Mouse (Mus musculus): ENCODE measurements at regions not wholly inside any gene's neighbourhood (a gene's known extent, or its start where the extent isn't known, plus 50 kb on each side); places are given as distances from the start of the nearest gene placed in this dataset.

DNA sequence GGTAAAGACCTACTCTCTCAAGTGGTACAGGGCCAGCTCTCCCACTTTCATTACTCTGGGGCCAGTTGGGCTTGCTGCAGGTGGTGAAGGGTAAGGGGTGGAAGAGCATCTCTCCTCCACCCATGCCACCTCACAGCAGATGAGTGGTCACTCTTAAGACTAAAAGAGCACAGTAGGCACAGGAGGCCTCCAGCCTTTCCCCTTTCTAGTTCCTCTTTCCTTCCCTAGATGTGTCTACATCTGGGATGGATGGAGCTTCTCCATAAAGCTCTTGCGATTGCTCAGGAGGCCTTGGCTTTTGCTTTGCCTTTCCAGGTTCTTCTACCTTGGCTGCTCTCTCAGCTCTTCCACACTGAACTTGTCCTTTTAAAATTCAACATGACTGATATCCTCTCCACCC is 151.5 kb downstream of the Mettl11b start:
- no peak overlapping the region for H3K27ac ChIP-seq (replicated peaks; ENCODE audit: low read depth, low read length)
- H3K4me3 ChIP-seq (ENCODE audit: insufficient read depth, low read depth, low read length) = no peak overlapping the region
- peaks cover 9% of the 10 kb centered on the region; the same call in 1 of the 2 replicates for H3K4me1 ChIP-seq (ENCODE audit: control insufficient read depth, insufficient read depth, insufficient read length, low read length)

DNA sequence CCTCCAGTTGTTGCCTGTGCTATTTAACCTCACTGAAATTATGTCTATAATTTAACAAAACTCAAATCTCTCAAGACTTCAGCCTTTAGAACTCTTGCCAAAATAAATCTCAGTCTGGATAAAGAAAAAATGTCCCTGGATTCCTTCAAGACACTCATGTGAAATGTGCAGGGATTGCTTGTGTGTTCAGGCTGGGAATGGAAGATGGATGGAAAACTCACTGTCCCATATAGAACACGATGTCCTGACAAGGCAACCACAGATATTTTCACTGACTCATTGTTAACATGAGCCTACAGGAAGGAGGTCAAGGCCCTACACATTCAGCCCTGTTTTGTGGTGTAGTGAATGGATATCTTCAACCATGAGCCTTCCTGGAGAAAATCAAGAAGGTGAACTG is 160.3 kb upstream of the Gorab start:
- H3K27ac ChIP-seq (replicated peaks; ENCODE audit: low read depth, low read length) = no peak overlapping the region
- peaks cover 2% of the 10 kb centered on the region; the same call in 1 of the 2 replicates for H3K4me1 ChIP-seq (ENCODE audit: control insufficient read depth, insufficient read depth, insufficient read length, low read length)
- no peak overlapping the region for H3K4me3 ChIP-seq (ENCODE audit: insufficient read depth, low read depth, low read length)

DNA sequence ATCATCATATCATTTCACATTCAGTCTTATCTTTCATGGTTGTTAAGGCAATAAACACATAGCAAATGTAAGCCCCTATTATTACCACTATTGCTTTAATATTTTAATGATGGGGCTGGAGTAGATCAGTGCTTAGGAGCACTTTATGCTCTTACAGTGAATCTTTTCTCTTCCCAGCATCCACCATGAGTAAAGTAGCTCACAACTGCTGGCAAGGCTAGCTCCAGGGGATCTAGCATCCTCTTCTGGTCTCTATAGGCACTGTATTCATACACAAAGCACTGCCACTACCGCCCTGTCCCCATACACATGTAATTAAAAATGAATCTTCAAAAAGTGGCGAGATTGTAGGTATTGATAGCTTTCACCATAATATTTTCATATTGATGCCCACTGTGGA is 159.6 kb upstream of the Gorab start:
- Histone ChIP-seq H3K4me3 (ENCODE audit: insufficient read depth, low read depth, low read length) (no peak overlapping the region), H3K4me1 (ENCODE audit: control insufficient read depth, insufficient read depth, insufficient read length, low read length) (peaks cover 2% of the 10 kb centered on the region; the same call in 1 of the 2 replicates), H3K27ac (replicated peaks; ENCODE audit: low read depth, low read length) (no peak overlapping the region)

DNA sequence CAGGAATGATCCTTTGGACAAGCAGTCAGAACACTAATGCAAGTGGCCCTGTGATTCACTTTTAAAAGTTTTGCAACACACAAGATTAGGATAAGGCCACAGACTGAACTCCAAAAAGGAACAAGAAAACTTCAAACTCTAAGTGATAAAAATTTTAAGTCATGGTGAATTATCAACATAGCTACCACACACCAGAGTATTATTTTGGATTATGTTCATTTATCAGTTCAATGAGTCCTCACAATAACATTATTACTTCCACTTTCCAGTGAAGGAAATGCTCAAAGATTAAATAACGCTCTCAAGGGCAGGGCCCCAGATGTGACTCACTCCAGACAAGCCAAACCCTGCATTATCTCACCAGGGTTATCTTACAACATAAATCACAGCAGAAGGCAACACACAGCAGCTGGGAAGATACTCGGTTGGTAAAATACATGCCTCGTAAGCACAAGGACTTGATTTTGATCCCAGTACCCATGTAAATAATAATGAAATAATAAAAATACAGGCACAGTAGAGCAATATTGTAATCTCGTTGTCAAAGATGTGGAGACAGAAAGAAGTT is 158.8 kb upstream of the Gorab start:
- Histone ChIP-seq H3K4me3 (ENCODE audit: insufficient read depth, low read depth, low read length) (no peak overlapping the region), H3K27ac (replicated peaks; ENCODE audit: low read depth, low read length) (no peak overlapping the region), H3K4me1 (ENCODE audit: control insufficient read depth, insufficient read depth, insufficient read length, low read length) (peaks cover 2% of the 10 kb centered on the region; the same call in 1 of the 2 replicates)

DNA sequence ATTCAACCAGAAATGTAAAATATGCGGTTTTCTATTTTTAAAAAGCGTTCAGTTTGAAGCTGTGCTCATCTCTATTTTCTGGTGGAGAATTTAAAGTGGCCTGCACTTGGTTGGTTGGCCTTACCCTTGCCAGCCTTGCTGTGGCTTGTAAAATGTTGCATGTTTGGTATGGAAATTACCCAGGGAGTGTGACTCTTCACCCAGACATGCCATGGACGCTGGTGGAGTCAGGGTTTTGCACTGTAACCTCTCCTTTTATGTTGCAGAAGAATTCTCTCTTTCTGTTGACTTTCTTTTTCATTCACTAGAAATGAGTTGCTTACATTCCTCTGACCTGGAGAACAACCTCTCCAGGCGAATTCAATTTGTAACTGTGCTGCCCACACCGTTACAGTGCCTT is 157.5 kb upstream of the Gorab start:
- Histone ChIP-seq H3K27ac (replicated peaks; ENCODE audit: low read depth, low read length) (peak overlapping the region; percentile 48; the same call in 1 of the 2 replicates), H3K4me1 (ENCODE audit: control insufficient read depth, insufficient read depth, insufficient read length, low read length) (peaks cover 2% of the 10 kb centered on the region; the same call in 1 of the 2 replicates), H3K4me3 (ENCODE audit: insufficient read depth, low read depth, low read length) (no peak overlapping the region)

DNA sequence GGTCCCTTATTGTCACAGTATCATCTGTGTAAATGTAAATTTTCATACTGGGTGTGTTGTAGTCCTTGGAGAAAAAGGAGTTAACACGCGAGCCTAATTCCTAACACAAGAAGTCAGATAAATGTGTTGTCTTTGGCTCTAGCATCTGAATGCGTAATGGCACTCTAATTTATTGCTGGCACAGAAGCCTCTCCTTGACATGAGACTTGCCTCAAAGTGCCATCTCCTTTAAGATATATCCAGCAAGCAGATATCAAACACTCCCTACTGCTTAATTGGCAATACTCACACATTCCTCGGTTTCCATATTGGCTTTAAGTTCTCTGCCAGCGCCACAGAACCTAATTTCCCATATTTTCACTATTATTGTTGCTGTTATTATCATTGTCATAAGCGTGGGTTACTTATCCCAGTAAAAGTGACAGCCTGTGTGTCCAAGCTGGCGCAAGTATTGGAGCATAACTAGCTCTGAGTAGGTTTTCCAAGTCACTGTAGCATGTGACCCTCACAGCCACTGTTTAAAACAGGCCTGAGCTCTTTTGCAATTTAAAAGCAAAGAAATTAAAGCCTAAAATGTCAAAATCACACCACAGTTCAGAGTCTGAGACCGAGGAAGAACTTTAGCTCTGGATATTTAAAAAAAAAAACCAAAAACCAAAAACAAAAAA is 156.9 kb upstream of the Gorab start:
- H3K4me3 ChIP-seq (ENCODE audit: insufficient read depth, low read depth, low read length) = no peak overlapping the region
- no peak overlapping the region; the same call in 1 of the 2 replicates for H3K27ac ChIP-seq (replicated peaks; ENCODE audit: low read depth, low read length)
- peaks cover 2% of the 10 kb centered on the region; the same call in 1 of the 2 replicates for H3K4me1 ChIP-seq (ENCODE audit: control insufficient read depth, insufficient read depth, insufficient read length, low read length)

DNA sequence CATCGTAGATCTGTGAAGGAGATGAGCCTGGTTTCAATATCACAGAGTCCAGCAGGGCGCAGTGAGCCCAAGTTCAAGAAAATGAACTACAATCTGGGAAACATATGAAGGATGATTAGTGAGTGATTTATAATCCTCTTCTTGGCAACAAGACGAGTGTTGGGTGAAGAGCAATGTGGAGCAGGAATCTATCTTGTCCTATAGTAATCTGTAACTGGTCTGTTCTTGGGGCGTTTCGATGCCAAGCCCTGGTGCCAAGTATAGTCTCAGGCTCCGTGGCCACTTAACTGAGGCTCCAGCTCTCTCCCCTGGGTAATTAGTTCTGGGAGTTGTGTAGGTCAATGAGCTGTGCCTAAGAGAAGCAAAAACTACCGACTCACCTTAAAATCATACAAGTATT is 154.4 kb upstream of the Gorab start:
- Histone ChIP-seq H3K4me1 (ENCODE audit: control insufficient read depth, insufficient read depth, insufficient read length, low read length) (peaks cover 2% of the 10 kb centered on the region; the same call in 1 of the 2 replicates), H3K27ac (replicated peaks; ENCODE audit: low read depth, low read length) (no peak overlapping the region), H3K4me3 (ENCODE audit: insufficient read depth, low read depth, low read length) (no peak overlapping the region)

DNA sequence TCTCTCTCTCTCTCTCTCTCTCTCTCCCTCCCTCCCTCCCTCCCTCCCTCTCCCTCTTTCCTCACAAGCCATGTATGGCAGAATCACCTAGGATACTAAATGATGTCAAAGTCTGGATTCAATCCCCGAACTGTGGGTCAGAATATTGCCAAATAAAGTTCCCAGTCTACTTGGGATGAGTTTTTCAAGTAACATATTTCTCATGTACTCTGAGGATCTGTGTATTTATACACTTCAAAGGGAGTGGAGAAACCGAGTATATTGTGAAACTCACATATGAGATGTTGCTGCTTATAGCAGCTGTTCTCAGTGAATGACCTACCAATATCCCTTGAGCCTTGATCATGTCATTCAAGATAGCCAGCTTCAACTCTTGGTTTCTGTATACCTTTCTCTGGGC is 151.7 kb upstream of the Gorab start:
- Histone ChIP-seq H3K4me1 (ENCODE audit: control insufficient read depth, insufficient read depth, insufficient read length, low read length) (no peaks in the 10 kb centered on the region), H3K27ac (replicated peaks; ENCODE audit: low read depth, low read length) (no peak overlapping the region), H3K4me3 (ENCODE audit: insufficient read depth, low read depth, low read length) (no peak overlapping the region)

DNA sequence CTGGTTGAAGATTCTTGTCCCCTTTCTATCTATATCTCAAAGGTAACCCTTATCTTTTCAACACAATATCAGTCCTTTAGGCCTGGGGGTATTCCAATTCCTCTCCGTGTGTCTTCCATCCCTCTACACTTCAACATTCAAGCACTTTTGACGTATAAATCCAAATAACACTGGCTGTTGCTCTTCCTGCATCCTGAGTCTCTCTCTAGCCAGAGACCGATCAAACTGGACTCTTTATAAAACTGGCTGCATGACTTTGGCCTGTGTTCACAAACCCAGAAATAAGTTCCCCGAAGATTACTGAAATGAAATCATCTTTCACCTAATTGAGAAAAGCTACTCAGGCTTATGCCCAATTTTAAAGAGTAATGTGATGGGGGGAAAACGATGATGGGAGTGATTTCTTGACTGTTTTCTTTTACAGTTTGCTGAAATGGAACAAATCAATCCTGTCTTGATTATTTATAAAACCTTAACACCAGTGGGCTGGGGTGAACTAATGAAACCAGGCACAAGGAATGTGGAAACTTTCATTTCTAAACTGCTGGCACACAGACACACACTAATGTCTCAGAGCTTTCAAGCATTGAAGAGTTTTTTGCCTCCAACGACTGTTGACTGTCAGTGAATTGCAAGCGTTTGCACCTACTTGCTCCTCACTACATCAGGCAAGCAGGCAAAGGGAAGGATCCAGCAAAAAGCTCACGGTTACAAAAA is 135.5 kb upstream of the Gorab start:
- Histone ChIP-seq H3K4me3 (ENCODE audit: insufficient read depth, low read depth, low read length) (no peak overlapping the region), H3K4me1 (ENCODE audit: control insufficient read depth, insufficient read depth, insufficient read length, low read length) (no peaks in the 10 kb centered on the region), H3K27ac (replicated peaks; ENCODE audit: low read depth, low read length) (no peak overlapping the region)

DNA sequence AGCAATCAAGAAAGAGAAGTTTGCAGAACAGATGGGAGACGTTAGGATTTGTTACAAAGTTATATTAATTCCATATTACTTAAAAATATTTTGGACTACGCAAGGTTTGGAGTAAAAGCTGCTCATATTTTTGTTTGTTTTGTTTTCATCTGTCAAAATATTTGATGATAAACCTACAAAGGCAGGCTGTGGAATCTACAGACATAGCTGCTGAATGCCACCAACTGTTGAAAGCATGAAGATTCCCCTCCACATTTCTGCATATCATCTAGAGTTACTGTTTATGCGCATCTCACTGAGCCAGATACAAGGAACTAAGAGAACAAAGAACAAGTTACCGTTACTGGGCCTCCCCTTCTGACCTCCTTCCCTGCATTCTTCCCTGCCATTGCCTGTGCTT is 127.1 kb upstream of the Gorab start:
- no peak overlapping the region for H3K27ac ChIP-seq (replicated peaks; ENCODE audit: low read depth, low read length)
- no peak overlapping the region for H3K4me3 ChIP-seq (ENCODE audit: insufficient read depth, low read depth, low read length)
- H3K4me1 ChIP-seq (ENCODE audit: control insufficient read depth, insufficient read depth, insufficient read length, low read length) = no peaks in the 10 kb centered on the region

DNA sequence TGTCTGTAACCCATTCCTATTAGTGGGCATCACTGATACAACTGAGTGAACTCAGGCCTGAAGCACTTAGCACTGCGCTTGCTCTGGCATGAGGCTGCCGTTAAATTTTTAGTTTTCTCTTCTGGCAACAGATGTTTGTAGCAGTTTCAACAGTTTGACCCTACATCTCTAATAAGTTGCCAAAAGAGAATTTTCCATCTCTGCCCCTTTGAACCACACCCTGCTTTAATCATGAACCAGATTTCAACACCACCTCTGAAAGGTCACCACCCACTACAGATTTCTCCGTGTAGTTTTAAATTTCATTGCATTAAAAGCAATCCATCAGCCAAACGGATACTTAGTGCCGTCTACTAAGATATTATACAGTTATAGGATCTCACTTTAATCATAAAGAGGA is 114.5 kb upstream of the Gorab start:
- no peak overlapping the region for H3K27ac ChIP-seq (replicated peaks; ENCODE audit: low read depth, low read length)
- H3K4me3 ChIP-seq (ENCODE audit: insufficient read depth, low read depth, low read length) = no peak overlapping the region
- peaks cover 2% of the 10 kb centered on the region for H3K4me1 ChIP-seq (ENCODE audit: control insufficient read depth, insufficient read depth, insufficient read length, low read length)

DNA sequence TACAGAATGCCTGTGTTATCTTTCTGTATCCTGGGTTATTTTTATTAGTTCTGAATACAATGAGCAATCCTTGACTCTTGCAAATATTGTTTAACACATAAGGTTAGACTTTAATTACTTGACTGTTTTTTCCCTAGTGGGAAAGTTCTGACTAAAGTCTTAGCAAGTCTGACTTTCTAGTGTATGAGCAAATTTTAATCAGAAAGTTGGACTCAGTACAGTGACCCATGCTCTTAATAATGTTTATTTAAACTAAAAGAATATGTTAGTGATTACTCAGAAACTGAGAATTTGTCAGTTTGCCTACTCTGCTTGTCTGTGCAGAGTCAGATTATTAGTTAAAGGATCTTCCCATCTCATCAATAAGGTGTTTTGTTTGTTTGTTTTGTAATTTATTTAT is 109.4 kb upstream of the Gorab start:
- H3K4me1 ChIP-seq (ENCODE audit: control insufficient read depth, insufficient read depth, insufficient read length, low read length) = peaks cover 2% of the 10 kb centered on the region
- H3K27ac ChIP-seq (replicated peaks; ENCODE audit: low read depth, low read length) = no peak overlapping the region
- no peak overlapping the region for H3K4me3 ChIP-seq (ENCODE audit: insufficient read depth, low read depth, low read length)

DNA sequence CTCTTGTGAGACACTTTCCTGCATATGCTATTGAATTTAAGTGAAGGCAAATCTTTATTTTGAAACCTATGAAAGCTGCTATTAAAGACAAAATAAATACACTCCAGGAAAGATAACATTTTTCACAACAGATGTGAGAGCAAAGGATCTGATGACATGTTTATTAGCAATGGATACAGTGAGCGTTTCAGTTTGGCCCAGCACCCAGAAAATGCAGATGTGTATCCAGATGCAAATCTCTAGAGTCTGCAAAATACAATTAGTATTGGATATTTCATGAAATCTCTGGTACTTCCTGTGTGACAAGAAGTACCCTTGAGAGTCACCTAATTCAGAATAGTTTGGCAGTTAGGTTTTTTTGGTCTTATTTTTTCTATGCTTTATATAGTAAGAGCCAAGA is 108.5 kb upstream of the Gorab start:
- Histone ChIP-seq H3K4me3 (ENCODE audit: insufficient read depth, low read depth, low read length) (no peak overlapping the region), H3K4me1 (ENCODE audit: control insufficient read depth, insufficient read depth, insufficient read length, low read length) (peaks cover 2% of the 10 kb centered on the region), H3K27ac (replicated peaks; ENCODE audit: low read depth, low read length) (no peak overlapping the region)

DNA sequence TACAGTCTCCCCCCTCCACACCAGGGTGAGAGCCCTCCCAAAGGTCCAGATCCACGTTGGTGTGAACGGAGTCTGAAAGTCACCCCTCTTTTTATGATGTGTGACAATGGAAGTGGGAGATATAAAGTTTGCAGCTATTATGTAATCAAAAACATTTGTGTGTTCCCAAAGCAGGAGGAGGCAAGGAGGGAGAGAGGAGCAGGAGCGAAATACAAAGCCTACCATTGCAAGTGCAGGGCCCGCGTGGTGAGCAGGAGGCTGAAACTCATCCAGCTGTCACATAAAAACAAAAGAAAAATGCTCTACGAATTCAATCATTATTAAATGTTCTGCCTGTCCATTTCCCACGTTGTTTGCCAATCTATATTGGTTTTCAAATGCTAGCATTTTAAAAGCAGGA is 101.6 kb upstream of the Gorab start:
- Histone ChIP-seq H3K27ac (replicated peaks; ENCODE audit: low read depth, low read length) (no peak overlapping the region), H3K4me1 (ENCODE audit: control insufficient read depth, insufficient read depth, insufficient read length, low read length) (no peaks in the 10 kb centered on the region), H3K4me3 (ENCODE audit: insufficient read depth, low read depth, low read length) (no peak overlapping the region)

DNA sequence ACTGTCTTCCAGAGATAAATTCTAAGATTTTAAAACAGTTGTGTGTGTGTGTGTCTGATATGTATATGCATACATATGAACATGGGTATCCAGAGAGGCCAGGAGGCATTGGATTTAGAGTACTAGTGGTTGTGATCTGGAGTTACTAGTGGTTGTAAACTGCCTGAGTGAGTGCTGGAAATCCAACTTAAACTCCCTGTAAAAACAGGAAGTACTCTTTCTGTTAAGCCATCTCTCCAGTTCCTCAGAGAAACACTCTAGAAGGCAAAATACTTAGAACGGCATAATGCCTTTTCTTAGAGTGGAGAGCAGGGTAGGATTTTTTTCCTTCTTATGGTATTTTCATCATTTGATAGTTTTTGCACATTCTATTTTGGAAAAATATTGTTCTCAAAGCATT is 99.1 kb upstream of the Gorab start:
- H3K4me3 ChIP-seq (ENCODE audit: insufficient read depth, low read depth, low read length) = no peak overlapping the region
- no peaks in the 10 kb centered on the region for H3K4me1 ChIP-seq (ENCODE audit: control insufficient read depth, insufficient read depth, insufficient read length, low read length)
- no peak overlapping the region for H3K27ac ChIP-seq (replicated peaks; ENCODE audit: low read depth, low read length)

Measured in brown adipose tissue, adult 24 weeks (tissue).